Mouse (Mus musculus) ES-E14 (cell line): ENCODE measurements at regions not wholly inside any gene's neighbourhood (a gene's known extent, or its start where the extent isn't known, plus 50 kb on each side); places are given as distances from the start of the nearest gene placed in this dataset.
A peak's percentile ranks its signal among the peaks of the same experiment; 100 is the strongest.

Experiments used
- CHD2 ChIP-seq: IDR thresholded peaks from 2 replicates; pipeline ENCODE4 v1.6.1; 2014; ENCODE audit warnings: mild to moderate bottlenecking, low read depth, low read length, inconsistent platforms
- HCFC1 ChIP-seq: IDR thresholded peaks from 2 replicates; pipeline ENCODE4 v1.6.1; 2012; ENCODE audit warnings: low read length, inconsistent platforms, borderline replicate concordance; ENCODE audit not compliant: insufficient read depth
- ZC3H11A ChIP-seq: IDR thresholded peaks from 2 replicates; pipeline ENCODE4 v1.6.1; 2012; ENCODE audit warnings: low read depth, mild to moderate bottlenecking, inconsistent platforms, low read length, borderline replicate concordance

GRCm38 (mm10) chr2:73965595-73965994, 54.5 kb upstream of the Atp5g3 start:
- TF ChIP-seq HCFC1 (no peak), ZC3H11A (peak; percentile 8; the same call in 1 of the 2 replicates), CHD2 (no peak)
